Mouse (Mus musculus) bone marrow macrophage, adult 2 months (primary cell): Measurements from ENCODE around the gene 6030468B19Rik.

Experiments used
- CTCF ChIP-seq: IDR thresholded peaks from 2 replicates; pipeline ENCODE4 v1.5.1; 2012; ENCODE audit warnings: low read depth, mild to moderate bottlenecking, low read length, moderate library complexity
- POLR2A ChIP-seq: IDR thresholded peaks from 2 replicates; pipeline ENCODE4 v1.6.1; 2012; ENCODE audit warnings: mild to moderate bottlenecking, low read depth, low read length, borderline replicate concordance

DNA sequence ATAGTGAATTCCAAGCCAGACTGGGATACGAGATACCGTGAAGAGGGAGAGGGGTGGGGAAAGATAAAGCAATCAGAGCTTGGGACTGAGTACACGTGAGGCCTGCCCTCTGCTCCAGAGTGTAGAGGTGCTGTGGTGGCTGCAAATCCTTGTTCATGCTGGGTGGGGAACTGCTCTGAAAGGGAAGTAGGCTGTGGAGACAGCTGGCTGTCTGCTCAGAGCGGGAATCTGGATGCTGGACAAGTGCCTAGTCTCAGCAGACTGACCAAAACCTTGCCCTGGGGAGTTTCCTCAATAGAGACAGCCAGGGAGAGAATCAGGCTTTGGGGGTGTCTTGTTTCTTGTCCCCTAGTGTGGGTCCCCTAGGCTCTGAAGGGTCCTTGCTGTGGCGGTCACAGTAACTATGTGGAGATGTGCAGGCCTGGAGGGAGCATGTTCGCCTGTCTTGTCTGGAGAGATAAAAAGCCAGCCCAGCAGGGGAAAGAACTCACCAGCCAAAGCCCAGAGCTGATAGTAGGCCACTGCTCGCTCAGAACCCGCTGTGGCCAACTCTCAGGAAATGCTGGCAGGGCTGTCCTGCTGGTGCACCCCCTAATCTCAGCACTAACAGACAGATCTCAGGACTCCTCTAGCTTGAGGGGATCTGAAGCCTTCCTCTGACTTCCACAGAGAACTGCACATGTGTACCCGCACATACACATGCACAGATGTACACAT, 31.6 kb downstream of the 6030468B19Rik start:
- TF ChIP-seq CTCF, result no peak
- no peak for TF ChIP-seq POLR2A
